Mouse (Mus musculus) cerebellum, postnatal 25 days (tissue): Measurements from ENCODE around the gene Eef1g.
"Not testable (repeated sequence)": the region's sequence is repeated elsewhere in the genome, so short reads cannot be mapped to it uniquely, and the experiment has no call there.

Source experiments
- DNase-seq, 2 experiments: peaks; one replicate each; pipeline ENCODE4 v3.0.0; 2021; ENCODE audit warnings: mixed read lengths in 2 of 2

The Eef1g gene

GRCm38 (mm10) chr19:8945251-8945650 is 21.6 kb upstream of the Eef1g start:
- DNase-seq = no peak

- DNase-seq = no peak
Measured at GRCm38 (mm10) chr19:8946929-8947328, 19.9 kb upstream of the Eef1g start.

- no peak for DNase-seq
Measured at GRCm38 (mm10) chr19:8950190-8950589, 16.7 kb upstream of the Eef1g start.

- DNase-seq = no peak
Measured at GRCm38 (mm10) chr19:8952241-8952640, 14.6 kb upstream of the Eef1g start.

GRCm38 (mm10) chr19:8953135-8954039 is 13.5 kb upstream of the Eef1g start, which contains the start of gene Tut1:
TSS of gene Tut1 (plus strand) at chr19:8953847.
- DNase-seq = peak; percentile 89 to 90

- DNase-seq = no peak
Measured at GRCm38 (mm10) chr19:8954171-8954570, 12.7 kb upstream of the Eef1g start.

- no peak for DNase-seq
Measured at GRCm38 (mm10) chr19:8962256-8962655, 4.6 kb upstream of the Eef1g start.

- DNase-seq = no peak
Measured at GRCm38 (mm10) chr19:8965075-8965474, 1.8 kb upstream of the Eef1g start.

- DNase-seq = peak; percentile 21 to 45
Measured at GRCm38 (mm10) chr19:8965771-8966170, 1.1 kb upstream of the Eef1g start.

GRCm38 (mm10) chr19:8966198-8966589 is 647 bp upstream of the Eef1g start:
- DNase-seq = no peak

GRCm38 (mm10) chr19:8967373-8967743 is 517 bp downstream of the Eef1g start:
- no peak for DNase-seq

GRCm38 (mm10) chr19:8967893-8968292 is 1.1 kb downstream of the Eef1g start:
- DNase-seq = no peak

GRCm38 (mm10) chr19:8972491-8972890 is 5.7 kb downstream of the Eef1g start:
- not testable (repeated sequence) for DNase-seq

GRCm38 (mm10) chr19:8974638-8975037 is 7.8 kb downstream of the Eef1g start:
- no peak for DNase-seq

- DNase-seq = no peak
Measured at GRCm38 (mm10) chr19:8975491-8975890, 8.7 kb downstream of the Eef1g start.

GRCm38 (mm10) chr19:8976535-8976934 is 9.7 kb downstream of the Eef1g start:
- peak; percentile 67 to 78 for DNase-seq

- no peak for DNase-seq
Measured at GRCm38 (mm10) chr19:8980771-8981170, 13.9 kb downstream of the Eef1g start.

GRCm38 (mm10) chr19:8981450-8982168 is 14.8 kb downstream of the Eef1g start:
- peak in 1 of 2 experiments; percentile 29 for DNase-seq

- no peak for DNase-seq
Measured at GRCm38 (mm10) chr19:8982303-8983149, 15.7 kb downstream of the Eef1g start.

- no peak for DNase-seq
Measured at GRCm38 (mm10) chr19:8983150-8983650, 16.4 kb downstream of the Eef1g start.

- DNase-seq = no peak
Measured at GRCm38 (mm10) chr19:8984255-8984868, 17.5 kb downstream of the Eef1g start.

GRCm38 (mm10) chr19:8985891-8986290 is 19.1 kb downstream of the Eef1g start:
- DNase-seq = no peak
